Mouse (Mus musculus): Measurements from ENCODE around the gene Kri1.
"Not testable (repeated sequence)": the region's sequence is repeated elsewhere in the genome, so short reads cannot be mapped to it uniquely, and the experiment has no call there.

Kri1 gene

DNA sequence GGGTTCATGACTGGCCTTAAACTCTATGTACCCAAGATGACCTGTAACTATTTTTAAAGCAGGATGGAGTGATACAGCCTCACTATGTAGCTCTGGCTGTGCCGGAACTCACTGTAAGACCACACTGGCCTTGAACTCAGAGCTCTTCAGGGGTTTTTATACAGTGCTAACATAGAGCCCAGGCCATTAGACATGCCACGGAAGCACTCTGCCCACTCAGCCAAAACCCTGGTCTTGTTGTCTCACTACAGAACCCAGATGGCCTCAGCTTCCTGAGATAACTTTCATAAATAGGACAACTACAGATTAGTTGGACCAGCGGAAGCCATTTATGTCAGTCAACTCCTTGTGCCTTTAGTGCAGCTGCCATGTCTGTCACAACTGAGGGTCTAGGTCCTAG lies 13.4 kb downstream of the Kri1 start:
- in situ Hi-C loops (cut with MboI, MseI), result no loop called here

DNA sequence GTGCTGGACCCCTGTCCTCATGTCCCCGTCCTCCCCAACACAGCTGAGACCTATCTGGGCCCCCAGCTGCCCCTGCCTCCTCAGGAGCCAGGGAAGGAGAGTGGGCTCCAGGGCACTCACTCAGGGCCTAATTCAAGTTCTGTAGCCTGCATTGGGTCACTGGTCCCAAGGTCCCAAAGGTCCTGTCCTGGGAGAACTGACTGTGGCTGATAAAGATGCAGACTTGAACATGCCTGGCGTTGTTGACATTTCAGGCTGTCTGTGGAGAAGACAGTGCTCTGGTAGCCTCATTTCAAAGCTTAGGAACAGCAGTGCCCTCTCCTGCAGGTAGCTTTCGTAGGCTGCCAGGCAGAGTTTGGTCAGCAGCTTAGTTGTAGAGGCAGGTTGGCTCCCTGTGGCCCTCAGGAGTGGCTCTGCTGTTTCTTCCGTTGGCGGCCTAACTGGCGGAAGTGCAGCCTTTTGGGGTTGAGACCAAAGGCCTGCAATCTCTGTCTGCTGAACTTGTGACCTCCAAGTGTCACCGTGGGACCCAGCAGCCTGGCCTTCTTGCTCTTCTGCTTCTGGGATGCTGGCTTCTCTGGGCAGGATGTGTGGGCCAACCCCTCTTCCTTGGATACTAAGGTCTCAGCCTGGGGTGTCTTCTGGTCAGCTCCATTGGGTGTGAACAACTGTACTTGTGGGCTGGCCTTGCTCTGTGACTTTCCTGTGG lies 14.1 kb downstream of the Kri1 start:
- in situ Hi-C loops (cut with MboI, MseI), result no loop called here

DNA sequence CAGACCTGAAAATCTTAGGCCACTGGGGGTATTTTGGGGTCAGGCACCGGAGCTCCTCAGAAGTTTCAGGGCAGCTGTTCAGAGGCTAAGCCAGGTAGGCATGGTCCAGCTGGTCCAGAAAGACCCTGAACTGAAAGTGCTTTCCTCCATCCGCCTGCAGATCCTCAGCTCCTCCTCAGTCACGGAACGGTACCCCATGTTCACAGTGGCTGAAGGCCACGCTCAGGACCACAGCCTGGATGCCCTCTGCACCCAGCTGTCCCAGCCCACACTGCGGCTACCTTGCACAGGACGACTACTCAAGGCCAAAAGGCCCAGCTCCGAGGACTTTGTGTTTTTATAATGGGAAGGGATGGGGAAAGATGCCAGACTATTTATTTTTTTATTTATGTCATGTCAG lies 14.7 kb downstream of the Kri1 start:
- in situ Hi-C loops (cut with MboI, MseI), result no loop called here

DNA sequence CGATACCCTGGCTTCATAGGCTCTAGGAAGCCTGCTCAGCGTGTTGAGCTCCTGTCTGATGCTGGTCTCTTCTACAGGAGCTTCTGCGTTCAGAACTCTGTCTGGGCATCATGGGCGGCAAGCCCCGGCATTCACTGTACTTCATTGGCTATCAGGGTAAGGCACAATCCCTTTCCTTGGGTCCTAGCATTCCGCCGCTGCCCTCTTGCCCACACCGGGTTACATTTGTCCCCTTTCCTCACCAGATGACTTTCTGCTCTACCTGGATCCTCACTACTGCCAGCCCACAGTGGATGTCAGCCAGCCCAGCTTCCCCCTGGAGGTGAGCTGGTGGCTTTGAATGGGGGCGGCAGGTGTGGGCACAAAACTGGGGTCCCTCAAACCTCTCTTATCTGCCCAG lies 15.4 kb downstream of the Kri1 start:
- in situ Hi-C loops (cut with MboI, MseI), result no loop called here

DNA sequence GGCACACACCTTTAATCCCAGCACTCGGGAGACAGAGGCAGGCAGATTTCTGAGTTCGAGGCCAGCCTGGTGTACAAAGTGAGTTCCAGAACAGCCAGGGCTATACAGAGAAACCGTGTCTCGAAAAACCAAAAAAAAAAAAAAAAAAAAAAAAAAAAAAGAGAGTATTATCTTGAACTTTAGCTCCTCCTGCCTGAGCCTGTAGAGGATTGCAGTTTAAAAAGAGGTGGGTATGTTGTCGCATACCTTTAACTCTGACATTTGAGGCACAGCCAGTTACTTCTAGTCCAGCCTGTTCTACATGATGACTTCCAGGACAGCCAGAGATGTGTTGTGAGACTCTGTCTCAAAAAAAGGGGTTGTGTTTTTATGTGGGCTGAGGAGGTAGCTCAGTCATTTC lies 18.2 kb downstream of the Kri1 start:
- in situ Hi-C loops (cut with MboI, MseI), result not testable (repeated sequence)

DNA sequence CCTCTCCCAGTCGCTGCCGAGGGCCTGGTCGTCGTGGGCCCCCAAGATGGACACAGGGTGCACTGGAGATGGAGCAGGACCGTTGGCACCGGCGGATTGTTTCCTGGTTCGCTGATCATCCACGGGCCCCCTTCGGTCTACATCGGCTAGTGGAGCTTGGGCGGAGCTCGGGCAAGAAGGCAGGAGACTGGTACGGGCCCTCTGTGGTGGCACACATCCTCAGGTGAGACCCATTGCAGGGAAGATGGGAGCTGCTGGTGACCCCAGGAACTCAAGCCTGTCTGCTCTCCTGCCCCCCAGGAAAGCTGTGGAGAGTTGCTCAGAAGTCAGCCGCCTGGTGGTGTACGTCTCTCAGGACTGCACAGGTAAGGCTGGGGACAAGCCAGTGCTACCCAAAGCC lies 19.5 kb downstream of the Kri1 start:
- in situ Hi-C loops (cut with MboI, MseI), result no loop called here

DNA sequence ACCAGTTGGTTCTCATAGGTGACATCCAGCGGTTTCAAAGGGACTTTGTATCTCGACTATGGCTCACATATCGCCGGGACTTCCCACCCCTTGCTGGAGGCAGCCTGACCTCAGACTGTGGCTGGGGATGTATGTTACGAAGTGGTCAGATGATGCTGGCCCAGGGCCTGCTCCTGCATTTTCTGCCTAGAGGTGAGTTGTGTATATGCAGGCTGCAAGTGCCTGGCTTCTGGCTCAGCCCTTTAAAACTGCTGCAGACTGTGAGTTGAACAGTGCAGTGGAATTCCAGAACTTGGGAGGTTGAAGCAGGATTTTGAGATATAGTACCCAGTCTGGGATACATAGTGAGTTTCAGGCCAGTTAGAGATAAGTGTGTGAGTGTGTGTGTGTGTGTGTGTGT lies 20.9 kb downstream of the Kri1 start:
- in situ Hi-C loops (cut with MboI, MseI), result no loop called here

DNA sequence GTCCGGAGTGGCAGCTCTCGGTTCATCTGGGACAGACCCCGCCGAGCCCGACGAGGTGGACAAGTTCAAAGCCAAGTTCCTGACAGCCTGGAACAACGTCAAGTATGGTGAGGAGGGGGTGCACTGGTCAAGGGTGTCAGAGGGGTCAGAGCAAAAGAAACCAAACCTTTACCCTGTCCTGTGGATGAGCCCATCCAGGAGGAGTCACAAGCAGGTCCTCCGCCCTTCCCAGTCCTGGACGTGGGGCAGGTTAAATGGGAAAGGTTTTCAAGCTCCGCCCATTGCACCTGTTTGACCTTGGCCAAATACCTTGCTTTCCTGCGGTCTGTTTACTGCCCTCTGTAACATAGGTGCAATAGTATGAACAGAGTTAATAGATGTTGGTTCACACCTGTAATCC lies 22.2 kb downstream of the Kri1 start:
- in situ Hi-C loops (cut with MboI, MseI), result no loop called here

DNA sequence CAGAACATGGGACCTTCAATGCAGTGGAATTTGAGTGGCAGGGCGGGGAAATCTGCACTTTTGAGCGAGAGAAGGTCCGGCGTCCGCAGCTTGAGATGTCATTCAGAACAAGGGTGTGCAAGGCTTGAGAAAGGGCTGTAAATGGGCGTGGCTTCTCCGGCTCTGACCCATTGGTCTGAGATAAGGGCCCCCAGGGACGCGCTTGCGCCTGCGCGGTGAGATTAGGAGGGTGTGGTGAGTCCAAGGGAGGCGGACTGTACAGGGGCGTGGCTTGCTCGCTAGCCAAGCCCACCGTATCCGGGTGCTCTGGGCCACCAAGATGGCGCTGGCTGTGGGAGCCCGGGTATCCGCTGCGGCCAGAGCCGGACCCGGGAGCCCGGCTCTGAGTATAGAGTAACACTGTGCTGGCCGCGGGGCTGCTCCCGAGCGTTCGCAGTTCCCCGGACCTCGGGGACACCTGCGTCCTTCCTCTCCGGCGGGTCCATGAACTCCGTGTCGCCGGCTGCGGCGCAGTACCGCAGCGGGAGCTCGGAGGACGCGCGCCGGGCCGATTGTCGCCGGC lies 22.7 kb downstream of the Kri1 start, which contains the start of gene Atg4d:
Gene Atg4d, plus strand, starts transcription at position 294 of the 562 bp plus-strand sequence.
- in situ Hi-C loops (cut with MboI, MseI), result no loop called here

DNA sequence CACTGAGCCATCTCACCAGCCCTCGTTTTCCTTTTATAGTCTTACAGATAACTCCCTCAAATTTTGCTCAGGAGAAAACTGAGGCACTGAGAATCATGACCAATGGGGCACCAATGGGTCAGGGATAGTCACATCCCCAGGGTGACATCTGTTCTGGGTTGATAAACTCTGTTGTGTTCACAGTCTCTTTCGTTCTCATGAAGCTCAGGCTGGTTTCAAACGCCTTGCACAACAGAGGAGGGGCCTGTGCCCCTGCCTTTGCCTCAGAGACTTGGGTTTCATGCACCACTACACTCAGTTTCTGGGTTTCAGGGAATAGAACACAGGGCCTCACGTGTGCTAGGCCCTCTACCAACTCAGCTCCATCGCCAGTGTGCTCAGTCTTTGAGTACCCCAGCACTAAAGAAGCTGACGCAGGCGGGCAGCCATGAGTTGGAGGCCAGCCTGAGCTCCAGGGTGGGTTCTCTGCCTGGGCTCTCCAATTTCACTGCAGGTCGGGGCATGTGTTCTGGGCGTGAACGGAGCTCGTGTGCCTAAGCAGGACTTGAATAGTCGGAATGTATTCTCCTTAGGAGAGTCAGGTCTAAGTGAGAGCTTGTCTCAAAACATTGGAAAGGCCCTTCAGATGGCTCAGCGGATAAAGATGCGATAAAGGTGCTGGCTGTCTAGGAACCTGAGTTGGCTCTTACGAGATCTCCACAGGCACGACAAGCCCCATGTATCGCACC lies 23.3 kb downstream of the Kri1 start:
- in situ Hi-C loops (cut with MboI, MseI), result no loop called here

DNA sequence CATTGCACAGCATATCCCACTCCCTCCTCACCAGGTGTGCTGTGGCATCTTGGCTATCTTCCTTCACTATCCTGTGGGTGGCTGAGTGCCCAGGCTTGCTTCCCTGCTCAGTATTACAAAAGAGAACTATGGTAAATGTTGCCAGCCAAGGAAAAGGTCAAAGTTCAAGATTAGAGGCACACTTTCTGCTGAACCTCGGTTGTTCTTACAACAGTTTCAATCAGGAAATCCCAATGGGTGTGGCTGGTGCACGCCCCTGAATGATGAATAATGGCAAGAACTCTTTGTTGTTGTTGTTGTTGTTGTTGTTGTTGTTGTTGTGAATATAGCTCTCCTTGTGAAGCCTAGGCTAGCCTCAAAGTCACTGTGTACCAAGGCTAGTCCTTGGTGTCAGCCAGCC lies 25.9 kb downstream of the Kri1 start:
- in situ Hi-C loops (cut with MboI, MseI), result no loop called here

DNA sequence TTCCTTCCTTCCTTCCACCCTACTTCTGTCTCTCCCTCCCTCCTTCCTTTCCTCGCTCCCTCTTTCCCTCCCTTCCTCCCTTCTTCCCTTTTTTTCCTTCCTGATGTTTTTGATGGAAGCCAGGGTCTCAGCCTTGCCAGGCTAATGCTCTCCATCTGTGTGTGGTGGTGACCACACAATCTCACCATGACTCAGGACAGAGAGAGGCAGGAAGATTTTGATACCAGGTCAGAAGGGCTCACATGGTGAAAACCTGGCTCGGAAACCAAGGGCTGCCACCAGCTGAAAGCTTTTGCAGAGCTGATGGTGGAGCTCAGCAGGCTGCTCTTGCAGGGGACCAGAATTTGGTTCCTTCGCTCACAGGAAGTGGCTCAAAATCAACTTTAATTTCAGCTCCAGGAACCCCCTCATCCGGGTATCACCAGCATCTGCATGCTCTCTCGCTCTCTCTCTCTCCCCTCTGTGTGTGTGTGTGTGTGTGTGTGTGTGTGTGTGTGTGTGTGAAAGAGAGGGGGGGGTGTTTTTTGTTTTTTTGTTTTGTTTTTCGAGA lies 27.2 kb downstream of the Kri1 start:
- in situ Hi-C loops (cut with MboI, MseI), result no loop called here

DNA sequence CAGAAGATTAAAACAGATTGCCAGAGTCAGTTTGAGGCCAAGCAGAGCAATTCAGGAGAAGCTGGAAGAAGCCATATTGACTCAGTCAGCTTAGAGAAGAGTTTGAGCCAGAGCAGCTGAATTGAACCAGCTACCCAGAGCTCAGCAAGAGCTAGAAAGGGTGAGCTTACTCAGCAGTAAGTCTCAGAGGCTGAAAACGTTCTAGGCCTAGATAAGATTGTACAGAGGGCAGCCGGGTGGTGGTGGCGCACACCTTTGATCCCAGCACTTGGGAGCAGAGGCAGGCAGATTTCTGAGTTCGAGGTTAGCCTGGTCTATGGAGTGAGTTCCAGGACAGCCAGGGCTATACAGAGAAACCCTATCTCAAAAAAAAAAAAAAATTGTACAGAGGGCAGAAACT lies 31.4 kb downstream of the Kri1 start:
- in situ Hi-C loops (cut with MboI, MseI), result not testable (repeated sequence)

DNA sequence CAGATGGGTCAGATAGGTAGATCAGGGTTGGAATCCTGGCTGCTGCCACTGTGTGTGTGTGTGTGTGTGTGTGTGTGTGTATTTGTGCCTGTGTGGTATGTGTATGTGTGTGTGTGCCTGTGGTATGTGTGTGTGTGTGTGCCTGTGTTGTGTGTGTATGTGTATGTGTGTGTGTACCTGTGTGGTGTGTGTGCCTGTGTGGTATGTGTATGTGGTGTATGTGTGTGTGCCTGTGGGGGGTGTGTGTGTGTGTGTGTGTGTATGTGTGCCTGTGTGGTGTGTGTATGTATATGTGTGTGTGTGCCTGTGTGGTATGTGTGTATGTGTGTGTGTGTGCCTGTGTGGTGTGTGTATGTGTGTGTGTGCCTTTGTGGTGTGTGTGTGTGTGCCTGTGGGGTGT lies 33.1 kb downstream of the Kri1 start:
- in situ Hi-C loops (cut with MboI, MseI), result no loop called here

DNA sequence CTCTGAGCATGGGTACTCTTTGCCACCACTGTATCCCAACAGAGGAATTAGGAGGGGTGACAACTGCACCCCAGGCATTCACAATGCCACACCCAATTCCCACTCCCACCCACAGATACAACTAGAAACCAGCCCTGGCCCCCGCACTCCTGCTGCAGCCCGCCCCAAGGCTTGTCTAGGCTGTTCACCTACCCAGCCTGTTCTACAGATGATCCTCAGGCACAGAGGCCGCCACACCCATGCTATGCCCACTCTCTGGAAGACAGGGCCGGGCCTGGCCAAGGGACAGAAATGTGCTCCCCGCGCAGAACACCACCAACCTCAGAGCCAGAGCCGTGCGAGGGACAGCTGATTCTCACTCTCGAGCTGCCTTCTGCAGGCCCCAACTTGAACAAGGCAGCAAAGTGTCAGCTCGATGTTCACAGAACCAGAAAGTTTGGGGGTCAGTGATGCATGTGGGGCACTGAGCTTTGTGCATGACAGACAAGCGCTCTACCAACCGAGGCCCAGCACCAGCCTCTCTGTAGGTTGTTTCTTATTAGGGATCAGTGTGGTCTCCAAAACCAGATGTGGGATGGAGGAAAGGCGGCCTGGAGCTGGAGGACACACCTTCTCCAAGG lies 36.5 kb downstream of the Kri1 start:
- in situ Hi-C loops (cut with MboI, MseI), result no loop called here

DNA sequence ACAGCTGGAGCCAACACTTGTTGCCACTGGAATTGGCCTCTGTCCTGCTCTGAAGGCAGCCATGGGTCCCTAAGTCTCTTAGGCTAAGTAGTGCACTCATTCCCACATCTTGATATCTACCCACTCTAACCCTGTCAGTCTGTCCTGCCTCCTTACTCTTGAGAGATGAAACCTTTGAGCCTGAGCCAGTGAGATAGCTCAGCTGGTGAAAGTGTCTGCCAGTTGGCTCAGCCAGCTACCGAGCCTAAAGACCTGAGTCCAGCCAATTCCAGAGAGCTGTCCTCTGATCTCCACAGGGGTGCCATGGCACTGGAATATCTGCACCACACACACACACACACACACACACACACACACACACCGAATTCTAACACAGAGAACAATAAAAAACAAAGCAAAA lies 37.3 kb downstream of the Kri1 start:
- in situ Hi-C loops (cut with MboI, MseI), result no loop called here

DNA sequence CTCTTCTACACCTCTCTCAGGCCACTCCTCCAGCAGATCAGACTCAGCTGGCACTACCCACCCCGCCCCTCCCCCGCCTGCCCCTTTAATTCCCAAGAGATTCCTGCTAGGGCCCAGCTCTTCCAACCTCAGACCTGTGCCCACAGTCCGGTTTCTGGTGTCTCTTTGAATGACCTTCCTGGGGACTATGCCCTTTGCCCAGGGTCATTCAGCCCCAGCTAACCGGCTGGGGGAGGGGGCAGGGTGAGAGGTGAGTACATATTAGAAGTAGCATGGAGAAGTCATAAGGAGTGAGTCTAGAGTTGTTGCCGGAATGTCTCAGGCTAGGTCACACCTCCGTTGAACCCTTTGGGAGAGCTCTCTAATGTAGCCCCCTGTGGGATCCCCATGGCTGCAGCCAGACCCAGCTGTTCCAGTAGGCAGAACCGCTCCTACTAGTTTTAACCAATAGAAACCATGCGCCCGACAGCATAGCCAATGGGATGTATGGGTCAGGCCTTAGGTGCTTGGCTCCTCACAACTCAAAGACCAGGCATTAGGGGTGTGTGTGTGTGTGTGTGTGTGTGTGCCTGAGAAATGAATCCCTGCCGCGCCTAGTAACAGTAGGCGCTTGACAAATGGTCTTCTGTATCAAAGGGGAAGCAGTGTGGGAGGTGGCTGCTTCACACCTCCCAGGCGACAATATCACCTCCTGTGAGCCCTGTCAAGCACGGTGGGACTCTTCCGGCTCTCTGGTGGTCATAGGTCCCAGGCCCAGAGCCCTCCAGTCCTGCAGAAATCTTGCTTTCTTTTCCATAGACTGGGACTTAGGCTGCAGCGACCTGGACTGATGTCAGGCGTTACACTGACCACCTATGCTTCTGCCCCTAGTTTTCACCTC lies 37.9 kb downstream of the Kri1 start:
- in situ Hi-C loops (cut with MboI, MseI), result no loop called here

DNA sequence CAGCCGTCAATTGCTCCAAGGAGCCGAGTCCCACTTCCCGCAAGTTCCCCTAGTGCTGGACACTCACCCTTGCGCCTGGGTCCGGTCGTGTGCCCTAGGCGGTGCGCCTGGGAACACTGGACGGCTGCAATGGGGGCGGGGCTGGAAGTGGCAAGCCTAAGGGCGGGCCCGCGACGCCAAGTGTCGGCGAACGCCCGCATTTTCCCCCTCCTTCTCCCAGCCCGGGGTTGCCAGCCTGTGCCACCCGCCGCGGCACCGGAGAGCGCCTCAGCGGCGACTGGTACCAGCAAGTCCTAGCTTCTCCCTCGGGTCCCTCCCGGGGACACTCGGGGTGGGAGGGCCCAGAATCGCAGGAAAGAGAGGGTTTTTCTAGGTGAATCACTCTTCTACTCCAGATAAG lies 39.4 kb downstream of the Kri1 start, which contains the start of gene S1pr5:
Gene S1pr5, minus strand, starts transcription at position 118 of the 400 bp plus-strand sequence.
- in situ Hi-C loops (cut with MboI, MseI), result no loop called here

DNA sequence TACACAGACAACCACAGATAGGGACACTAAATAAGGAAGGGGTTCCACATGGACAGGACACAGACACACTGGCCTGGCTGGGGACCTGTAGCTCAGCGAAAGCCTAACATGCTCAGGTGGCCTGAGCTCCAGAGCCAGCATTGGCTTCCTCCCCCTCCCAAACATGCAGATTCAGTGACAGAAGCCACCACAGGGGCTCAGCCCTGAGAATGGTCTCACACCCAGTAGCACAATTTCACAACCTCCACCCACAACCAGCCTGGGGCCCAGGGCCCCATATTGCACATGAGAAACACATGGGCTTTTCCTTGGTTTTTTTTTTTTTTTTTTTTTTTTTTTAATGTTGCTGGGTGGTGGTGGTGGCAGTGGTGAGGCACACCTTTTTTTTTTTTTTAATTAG lies 41.4 kb downstream of the Kri1 start:
- in situ Hi-C loops (cut with MboI, MseI), result no loop called here

DNA sequence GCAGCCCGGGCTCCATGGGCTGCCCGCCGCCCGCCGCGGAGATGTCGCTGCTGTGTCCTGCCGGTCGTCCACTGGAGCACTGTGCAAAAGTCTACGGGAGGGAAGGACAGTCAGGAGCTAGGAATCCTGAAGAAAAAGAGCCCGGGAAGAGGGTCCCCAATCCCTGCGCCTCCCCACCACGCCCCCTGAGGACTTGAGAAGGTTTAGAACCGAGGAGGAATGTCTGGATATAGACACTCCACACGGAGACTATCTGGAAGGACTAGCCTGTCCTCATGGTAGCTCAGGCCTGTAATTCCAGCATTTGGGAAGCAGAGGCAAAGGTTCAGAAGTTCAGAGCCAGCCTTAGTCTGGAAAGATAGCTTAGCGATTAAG lies 42.7 kb downstream of the Kri1 start:
- in situ Hi-C loops (cut with MboI, MseI), result no loop called here

DNA sequence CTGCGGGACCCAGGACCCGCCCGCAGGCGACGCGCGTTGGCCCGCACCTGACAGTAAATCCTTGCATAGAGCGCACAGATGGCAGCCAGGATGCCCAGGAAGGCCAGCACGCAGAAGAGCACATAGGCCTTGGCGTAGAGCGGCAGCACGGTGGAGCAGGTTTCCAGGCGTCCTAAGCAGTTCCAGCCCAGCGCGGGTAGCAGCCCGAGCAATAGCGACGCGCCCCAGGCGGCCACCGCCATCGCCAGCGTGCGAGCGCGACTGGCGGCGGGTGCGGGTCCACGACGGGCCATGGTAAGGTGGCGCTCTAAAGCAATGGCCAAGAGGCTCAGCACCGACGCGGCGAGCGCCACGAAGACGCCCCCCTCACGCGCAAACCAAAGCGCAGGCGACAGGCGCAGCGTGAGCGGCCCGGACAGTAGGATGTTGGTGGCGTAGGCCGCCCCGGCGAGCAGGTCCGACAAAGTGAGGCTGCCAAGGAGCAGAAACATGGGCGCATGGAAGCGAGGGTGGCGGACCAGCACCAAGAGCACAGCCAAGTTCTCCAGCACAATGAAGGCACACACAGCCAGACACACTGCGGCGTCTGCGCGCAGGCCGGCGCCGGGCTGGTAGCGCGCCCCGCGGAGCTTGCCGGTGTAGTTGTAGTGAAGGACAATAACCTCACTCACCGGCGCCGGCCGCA lies 43.2 kb downstream of the Kri1 start:
- in situ Hi-C loops (cut with MboI, MseI), result no loop called here

Measured in T-helper 2 cell (primary cell).